Mouse (Mus musculus) liver, adult (tissue): ENCODE data around the gene Cck.

Source experiments
- GATA4 ChIP-seq: IDR thresholded peaks from 2 replicates; pipeline ENCODE4 v1.6.1; 2014; ENCODE audit warnings: mild to moderate bottlenecking, low read length; ENCODE audit not compliant: insufficient replicate concordance

Gene Cck

GRCm38 (mm10) chr9:121495529-121495928 is at the start of gene Cck:
Gene Cck (minus strand): TSS chr9:121495694.
- no peak for TF ChIP-seq GATA4

- TF ChIP-seq GATA4, result no peak
These were observed 46.0 kb upstream of the Cck start for GRCm38 (mm10) chr9:121541530-121541929.

GRCm38 (mm10) chr9:121532626-121533025 is 37.1 kb upstream of the Cck start:
- TF ChIP-seq GATA4, result no peak

GRCm38 (mm10) chr9:121528605-121529357 is 33.3 kb upstream of the Cck start:
- no peak for TF ChIP-seq GATA4

- no peak for TF ChIP-seq GATA4
These were observed 30.7 kb upstream of the Cck start for GRCm38 (mm10) chr9:121526171-121526570.

- TF ChIP-seq GATA4, result no peak
These were observed 24.6 kb upstream of the Cck start for GRCm38 (mm10) chr9:121520047-121520446.

- no peak for TF ChIP-seq GATA4
These were observed 19.0 kb upstream of the Cck start for GRCm38 (mm10) chr9:121514462-121514861.

GRCm38 (mm10) chr9:121511911-121512310 is 16.4 kb upstream of the Cck start:
- no peak for TF ChIP-seq GATA4

GRCm38 (mm10) chr9:121506478-121507180 is 11.1 kb upstream of the Cck start:
- no peak for TF ChIP-seq GATA4

GRCm38 (mm10) chr9:121505346-121505745 is 9.9 kb upstream of the Cck start:
- TF ChIP-seq GATA4, result no peak

- TF ChIP-seq GATA4, result no peak
These were observed 608 bp upstream of the Cck start for GRCm38 (mm10) chr9:121496102-121496501.

- no peak for TF ChIP-seq GATA4
These were observed 1.3 kb downstream of the Cck start for GRCm38 (mm10) chr9:121494006-121494767.

- no peak for TF ChIP-seq GATA4
These were observed 3.8 kb downstream of the Cck start for GRCm38 (mm10) chr9:121491592-121492240.

GRCm38 (mm10) chr9:121487216-121487615 is 8.3 kb downstream of the Cck start:
- no peak for TF ChIP-seq GATA4

GRCm38 (mm10) chr9:121479453-121479852 is 16.0 kb downstream of the Cck start:
- TF ChIP-seq GATA4, result no peak
